Mouse (Mus musculus) cerebellum, adult 2 months (tissue): Measurements from ENCODE around the gene Ccdc148. TPM values are rescaled to one million over a fixed set of nuclear protein-coding genes. Genes with fewer than 3 reads are reported as not detected.

ENCODE experiments used
- DNase-seq, 2 experiments: peaks; one replicate each; pipeline ENCODE4 v3.0.0; 2021
- H3K27ac ChIP-seq: fragments of 200-500 bp; 2 replicates; pipeline ENCODE4 v1.5.1; 2012; ENCODE audit warnings: low read length, control low read depth, inconsistent platforms; ENCODE audit not compliant: insufficient read depth
- H3K27me3 ChIP-seq: fragments of 200-500 bp; 2 replicates; pipeline ENCODE4 v1.6.1; 2012; ENCODE audit warnings: inconsistent platforms, mild to moderate bottlenecking, low read length, moderate library complexity; ENCODE audit not compliant: control insufficient read depth, insufficient read depth
- H3K4me1 ChIP-seq: fragments of 200-500 bp; 2 replicates; pipeline ENCODE4 v1.6.1; 2011; ENCODE audit warnings: low read length; ENCODE audit not compliant: control insufficient read depth, insufficient read depth
- H3K4me3 ChIP-seq: fragments of 200-500 bp; replicated peaks from 2 replicates; pipeline ENCODE3; 2011; ENCODE audit warnings: mild to moderate bottlenecking, low read depth, low read length, control low read depth; ENCODE audit not compliant: insufficient read depth
- CTCF ChIP-seq: fragments of 200-500 bp; IDR thresholded peaks from 2 replicates; pipeline ENCODE4 v1.5.1; 2011; ENCODE audit warnings: low read depth, mild to moderate bottlenecking, control low read depth, low read length, moderate library complexity, borderline replicate concordance; ENCODE audit not compliant: insufficient read depth
- POLR2A ChIP-seq: fragments of 200-500 bp; IDR thresholded peaks from 2 replicates; pipeline ENCODE4 v1.6.1; 2011; ENCODE audit warnings: low read length, control low read depth, borderline replicate concordance; ENCODE audit not compliant: insufficient read depth
- WGBS: fragments of 180-500 bp; shearing (Covaris S2); methylation state at CpG from one replicate; pipeline ENCODE4 v1.1.7; 2018; 5-methylcytosine and 5-hydroxymethylcytosine counted together
- polyA plus RNA-seq: library from polyadenylated mRNA; depleted of rRNA; stranded (reverse); fragments of >200 nt; gene quantifications from 2 replicates; pipeline ENCODE4 v1.2.3, GENCODE M21; 2012

Ccdc148 gene
- polyA plus RNA-seq, 1 experiment, result 4.0 TPM

DNA sequence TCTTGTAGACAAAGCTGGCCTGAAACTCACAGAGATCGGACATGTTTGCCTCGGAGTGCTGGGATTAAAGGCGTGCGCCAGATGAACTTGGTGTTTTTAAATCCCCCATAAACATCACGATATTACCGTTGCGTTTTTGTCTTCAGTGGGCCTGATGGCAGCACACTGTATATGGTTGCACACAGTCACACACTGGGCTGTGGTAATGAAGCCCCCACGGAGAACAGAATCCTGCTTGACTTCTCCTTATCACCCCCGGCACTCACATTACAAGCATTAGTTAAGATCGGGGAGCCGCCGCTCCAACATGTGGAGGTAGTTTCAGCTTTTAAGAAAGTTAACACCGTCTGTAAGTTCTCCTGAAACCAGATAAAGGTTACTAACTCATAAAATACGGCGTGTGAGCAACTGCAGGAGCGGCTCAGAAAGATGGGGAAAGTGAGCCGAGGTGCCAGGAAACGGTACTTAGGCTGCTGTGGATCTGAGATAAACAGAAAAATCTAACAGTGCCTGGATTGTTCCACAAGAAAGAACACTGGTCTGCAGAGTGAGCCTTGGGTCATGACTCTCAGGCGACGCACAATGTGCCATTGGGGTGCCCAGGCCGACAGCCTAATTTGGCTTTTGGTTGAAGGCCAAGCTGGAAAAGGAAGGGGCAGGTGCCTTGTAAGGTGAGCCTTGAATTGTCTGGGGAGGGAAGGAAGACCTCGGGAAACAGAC lies 117.0 kb downstream of the Ccdc148 start:
- TF ChIP-seq CTCF (no peak), POLR2A (no peak)
- Histone ChIP-seq H3K4me1 (no peaks in the 10 kb centered on the region; the same call in 1 of the 2 replicates), H3K27me3 (no peaks in the 10 kb centered on the region), H3K4me3 (no peak overlapping the region), H3K27ac (no peak overlapping the region)
- no peak for DNase-seq
- whole genome bisulfite sequencing, result 70% methylated on average over 22 of the region's 22 CpGs

DNA sequence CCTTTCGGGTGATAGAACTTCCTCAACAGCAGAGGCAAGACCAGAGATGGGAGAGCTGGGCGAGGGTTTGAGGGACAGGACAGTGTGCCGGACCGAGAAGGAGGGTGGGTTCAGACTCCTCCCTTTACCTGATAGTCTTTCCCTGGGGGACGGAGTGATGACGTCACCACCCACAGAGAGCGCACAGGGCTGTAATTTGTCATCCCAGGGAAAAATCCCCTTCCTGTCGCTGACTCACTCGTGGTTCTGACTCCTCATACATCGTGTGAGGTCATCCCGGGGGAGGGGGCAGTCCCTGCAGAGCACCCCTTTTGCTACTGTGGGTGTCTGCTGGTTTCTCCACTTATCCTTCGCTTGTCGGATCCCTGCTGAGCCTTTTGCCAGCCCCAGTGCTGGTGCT lies 117.9 kb downstream of the Ccdc148 start:
- WGBS, result 64% methylated on average over 13 of the region's 13 CpGs
- H3K4me3 ChIP-seq, result no peak overlapping the region
- no peaks in the 10 kb centered on the region for H3K27me3 ChIP-seq
- no peak for DNase-seq
- TF ChIP-seq CTCF (no peak), POLR2A (no peak)
- H3K4me1 ChIP-seq, result no peaks in the 10 kb centered on the region; the same call in 1 of the 2 replicates
- no peak overlapping the region for H3K27ac ChIP-seq

DNA sequence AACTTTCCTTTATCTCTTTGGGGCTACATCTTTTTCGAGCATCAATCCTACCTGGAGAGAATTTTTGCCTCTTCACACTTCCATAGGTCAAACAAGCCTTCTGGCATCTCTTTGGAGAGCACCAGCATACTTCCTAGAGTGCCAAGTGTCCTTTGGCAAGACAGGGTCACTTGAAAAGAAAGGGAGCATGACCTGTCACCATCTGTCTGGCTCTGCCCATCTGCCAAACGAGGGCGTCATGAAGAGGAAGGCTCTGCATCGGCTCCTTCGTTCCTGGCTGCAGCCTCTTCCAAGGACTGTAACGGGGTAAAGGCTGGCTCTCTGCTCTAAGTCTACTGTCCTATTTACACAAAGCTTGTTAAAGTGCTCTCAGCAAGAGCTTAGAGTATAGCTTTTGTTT lies 124.0 kb downstream of the Ccdc148 start:
- DNase-seq, result peak; percentile 72 to 84
- H3K4me3 ChIP-seq, result no peak overlapping the region
- no peaks in the 10 kb centered on the region for H3K27me3 ChIP-seq
- 11% methylated on average over 6 of the region's 6 CpGs for WGBS
- no peak overlapping the region for H3K27ac ChIP-seq
- no peak for TF ChIP-seq CTCF
- no peak for TF ChIP-seq POLR2A
- H3K4me1 ChIP-seq, result no peaks in the 10 kb centered on the region; the same call in 1 of the 2 replicates

DNA sequence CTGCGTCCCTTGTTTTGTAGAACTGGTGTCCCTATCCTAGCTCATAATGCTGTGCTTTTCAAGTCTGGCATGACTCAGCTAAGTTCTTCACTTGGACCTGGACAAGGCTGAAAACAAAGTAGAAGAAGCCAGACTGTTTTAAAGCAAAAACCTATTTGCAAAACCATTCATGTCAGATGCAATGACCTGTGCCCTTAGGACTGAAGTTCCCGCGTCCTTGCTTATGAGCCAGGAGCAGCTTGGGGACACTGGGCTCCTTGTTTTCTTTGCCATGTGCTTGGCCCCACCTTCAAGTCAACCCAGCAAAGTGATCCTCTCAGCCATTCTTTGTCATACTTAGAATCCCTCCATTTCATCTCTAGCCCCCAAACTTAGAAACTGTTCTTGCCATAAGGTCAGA lies 125.3 kb downstream of the Ccdc148 start:
- no peaks in the 10 kb centered on the region for H3K4me1 ChIP-seq
- DNase-seq, result no peak
- no peak overlapping the region for H3K4me3 ChIP-seq
- WGBS, result 95% methylated on average over 3 of the region's 3 CpGs
- TF ChIP-seq POLR2A, result no peak
- no peak for TF ChIP-seq CTCF
- H3K27ac ChIP-seq, result no peak overlapping the region
- no peaks in the 10 kb centered on the region for H3K27me3 ChIP-seq

DNA sequence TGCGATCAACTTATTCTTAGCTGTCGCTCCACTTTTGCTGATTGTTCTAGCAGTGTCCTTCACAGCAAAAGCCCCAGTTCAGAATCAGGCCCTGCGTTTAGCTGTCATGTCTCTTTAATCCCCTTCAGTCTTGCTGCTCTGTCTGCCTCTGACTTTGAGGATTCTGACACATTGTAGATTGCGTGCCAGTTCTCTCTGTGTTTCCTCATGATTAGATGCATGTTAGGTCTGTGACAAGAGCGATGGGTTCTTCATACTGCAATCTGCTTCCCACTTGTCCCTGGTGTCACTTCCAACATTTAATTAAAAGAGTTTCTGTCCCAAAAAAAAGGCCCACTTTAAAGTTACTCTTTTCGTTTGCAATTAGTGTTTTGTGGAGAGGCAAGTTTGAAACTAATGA lies 126.2 kb downstream of the Ccdc148 start:
- Histone ChIP-seq H3K4me3 (no peak overlapping the region), H3K4me1 (no peaks in the 10 kb centered on the region), H3K27ac (no peak overlapping the region), H3K27me3 (no peaks in the 10 kb centered on the region)
- DNase-seq, result no peak
- no peak for TF ChIP-seq CTCF
- no peak for TF ChIP-seq POLR2A
- WGBS, result 76% methylated on average over 6 of the region's 6 CpGs

DNA sequence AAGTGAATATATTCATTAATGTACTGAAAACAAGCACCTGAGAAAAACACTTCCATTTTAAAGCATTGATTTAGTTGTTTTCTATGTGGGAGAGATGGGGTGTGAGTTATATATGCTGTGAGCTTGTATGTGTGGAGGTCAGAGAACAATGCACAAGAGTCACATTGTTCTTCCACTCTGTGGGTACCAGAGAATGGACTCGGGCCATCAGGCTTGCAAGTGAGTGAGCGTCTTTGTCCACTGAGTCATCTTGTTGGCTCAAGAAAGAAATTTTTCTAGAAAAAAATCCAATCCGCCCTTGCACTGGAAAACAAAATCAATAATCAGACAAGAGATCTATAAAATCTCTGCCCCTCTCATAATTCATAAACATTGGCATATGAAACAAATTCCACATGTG lies 135.9 kb downstream of the Ccdc148 start:
- Histone ChIP-seq H3K4me3 (no peak overlapping the region), H3K27ac (no peak overlapping the region), H3K27me3 (no peaks in the 10 kb centered on the region), H3K4me1 (no peaks in the 10 kb centered on the region)
- 72% methylated on average over 3 of the region's 3 CpGs for WGBS
- no peak for DNase-seq
- TF ChIP-seq POLR2A (no peak), CTCF (no peak)

DNA sequence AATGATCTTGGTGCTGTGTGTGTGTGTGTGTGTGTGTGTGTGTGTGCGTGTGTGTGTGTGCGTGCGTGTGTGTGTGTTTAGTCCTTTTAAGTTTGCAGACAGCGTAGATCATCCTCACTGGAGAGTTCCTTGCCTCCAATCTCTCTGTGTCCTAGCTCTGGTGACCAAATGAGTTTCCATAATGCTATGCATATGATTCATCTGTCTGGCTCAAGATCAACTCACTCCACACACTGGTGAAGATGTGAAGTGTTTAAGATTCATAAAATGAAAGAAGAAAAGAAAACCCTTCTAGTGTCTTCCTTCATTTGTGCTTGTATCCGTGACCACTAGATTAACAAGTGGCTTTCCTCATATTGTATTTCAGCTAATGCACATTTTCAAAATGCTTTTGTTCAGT lies 153.1 kb downstream of the Ccdc148 start:
- DNase-seq, result no peak
- H3K4me1 ChIP-seq, result no peaks in the 10 kb centered on the region

DNA sequence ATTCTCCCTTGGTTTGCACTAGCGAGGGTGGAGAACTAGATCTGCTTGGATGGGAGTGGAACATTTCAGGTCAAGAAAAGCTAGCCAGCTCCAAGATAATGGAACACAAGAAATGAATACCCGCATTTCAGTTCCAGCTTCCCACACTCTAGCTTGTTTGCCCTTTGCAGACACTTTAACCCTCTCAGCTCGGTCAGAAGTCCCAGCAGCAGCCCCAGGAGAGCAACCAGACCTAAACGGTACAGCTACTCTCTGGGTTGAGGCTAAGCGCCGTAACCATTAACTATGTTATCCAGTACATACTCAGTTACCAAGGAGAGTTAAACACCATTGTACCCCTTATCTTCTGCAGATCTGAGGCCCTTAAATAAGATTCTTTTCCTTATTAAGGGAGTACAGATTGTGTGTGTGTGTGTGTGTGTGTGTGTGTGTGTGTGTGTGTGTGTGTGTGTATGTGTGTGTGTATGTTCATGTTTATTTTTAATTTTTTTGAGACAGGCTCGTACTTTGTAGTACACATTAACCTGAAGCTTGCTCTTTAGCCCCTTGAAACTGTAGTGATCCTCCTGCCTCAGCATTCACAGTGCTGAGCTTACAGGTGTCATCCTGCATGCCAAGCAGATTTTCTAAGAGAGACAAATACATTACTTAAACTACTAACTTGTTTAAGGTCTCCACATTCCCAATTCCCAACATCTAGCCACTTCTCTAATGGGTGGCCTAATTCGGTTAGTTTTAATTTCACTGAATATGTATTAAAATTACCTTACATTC lies 153.7 kb downstream of the Ccdc148 start:
- Histone ChIP-seq H3K27ac (no peak overlapping the region), H3K4me3 (no peak overlapping the region), H3K27me3 (no peaks in the 10 kb centered on the region), H3K4me1 (no peaks in the 10 kb centered on the region)
- 88% methylated on average over 8 of the region's 8 CpGs for WGBS
- no peak for DNase-seq
- no peak for TF ChIP-seq POLR2A

More for the DNA sequence above, 153.1 kb downstream of the Ccdc148 start:
- WGBS, result 90% methylated on average over 5 of the region's 5 CpGs
- Histone ChIP-seq H3K4me3 (no peak overlapping the region), H3K27ac (no peak overlapping the region), H3K27me3 (no peaks in the 10 kb centered on the region)
- TF ChIP-seq POLR2A (no peak), CTCF (no peak)
